Mouse (Mus musculus): ENCODE data around the gene C2cd4a. TPM values are rescaled to one million over a fixed set of nuclear protein-coding genes. Genes with fewer than 3 reads are reported as not detected.
A peak's percentile ranks its signal among the peaks of the same experiment; 100 is the strongest.

Gene C2cd4a
- polyA plus RNA-seq, 1 experiment from 2014 or later, result 0.27 TPM

DNA sequence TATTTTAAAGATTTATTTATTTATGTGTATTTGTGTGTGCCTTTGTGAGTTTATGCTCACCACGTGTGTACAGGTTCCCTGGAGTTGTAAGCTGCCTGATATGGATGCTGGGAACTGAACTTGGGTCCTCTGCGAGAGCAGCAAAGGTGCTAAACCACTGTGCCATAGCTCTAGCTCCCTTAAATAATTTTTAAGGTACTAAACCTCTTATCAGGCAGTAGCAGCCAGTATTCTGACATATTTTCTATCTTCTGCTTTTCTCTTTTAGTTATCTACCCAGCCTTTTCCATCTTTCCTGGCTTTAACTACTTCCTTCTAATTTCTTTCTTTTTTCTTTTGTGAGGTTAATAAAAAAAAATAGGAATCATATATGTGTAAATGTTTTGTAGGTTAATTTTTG, 28.1 kb upstream of the C2cd4a start:
- no peak overlapping the region for H3K9ac ChIP-seq
- peaks cover 38% of the 10 kb centered on the region for H3K36me3 ChIP-seq
- ATAC-seq (ENCODE audit: extremely low read depth, insufficient number of reproducible peaks, low FRiP score, low TSS enrichment), result no peak
- no peak overlapping the region for H3K27ac ChIP-seq (replicated peaks)
- no peak overlapping the region for H3K4me3 ChIP-seq
- H3K9me3 ChIP-seq, result no peaks in the 10 kb centered on the region
- H3K4me1 ChIP-seq, result no peaks in the 10 kb centered on the region
- H3K4me2 ChIP-seq, result no peak overlapping the region
- WGBS, result 82% methylated on average over 2 of the region's 2 CpGs
- no peaks in the 10 kb centered on the region for H3K27me3 ChIP-seq (replicated peaks)

DNA sequence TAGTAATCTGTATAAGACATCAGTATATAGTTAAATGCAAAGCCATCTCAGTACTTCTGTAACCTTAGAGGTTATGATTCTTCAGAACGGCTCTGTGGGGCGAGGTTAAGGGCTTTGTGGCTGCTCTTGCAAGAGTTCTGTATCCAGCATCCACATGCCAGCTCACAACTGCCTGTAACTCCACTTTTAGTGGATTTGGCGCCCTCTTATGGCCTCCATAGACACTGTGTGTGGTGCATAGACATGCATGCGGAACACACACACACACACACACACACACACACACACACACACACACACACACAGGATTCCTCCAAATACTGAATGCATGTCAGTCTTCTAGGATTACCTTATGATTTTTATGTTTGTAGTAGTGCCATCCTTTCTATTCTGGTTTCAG, 19.0 kb upstream of the C2cd4a start:
- H3K27me3 ChIP-seq (replicated peaks), result no peaks in the 10 kb centered on the region
- no peak for ATAC-seq (ENCODE audit: extremely low read depth, insufficient number of reproducible peaks, low FRiP score, low TSS enrichment)
- WGBS, result 82% methylated on average over 4 of the region's 4 CpGs
- no peaks in the 10 kb centered on the region for H3K9me3 ChIP-seq
- no peak overlapping the region for H3K4me2 ChIP-seq
- H3K27ac ChIP-seq (replicated peaks), result no peak overlapping the region
- H3K9ac ChIP-seq, result no peak overlapping the region
- peaks cover 9% of the 10 kb centered on the region for H3K4me1 ChIP-seq
- no peak overlapping the region for H3K4me3 ChIP-seq
- H3K36me3 ChIP-seq, result peaks cover 21% of the 10 kb centered on the region

DNA sequence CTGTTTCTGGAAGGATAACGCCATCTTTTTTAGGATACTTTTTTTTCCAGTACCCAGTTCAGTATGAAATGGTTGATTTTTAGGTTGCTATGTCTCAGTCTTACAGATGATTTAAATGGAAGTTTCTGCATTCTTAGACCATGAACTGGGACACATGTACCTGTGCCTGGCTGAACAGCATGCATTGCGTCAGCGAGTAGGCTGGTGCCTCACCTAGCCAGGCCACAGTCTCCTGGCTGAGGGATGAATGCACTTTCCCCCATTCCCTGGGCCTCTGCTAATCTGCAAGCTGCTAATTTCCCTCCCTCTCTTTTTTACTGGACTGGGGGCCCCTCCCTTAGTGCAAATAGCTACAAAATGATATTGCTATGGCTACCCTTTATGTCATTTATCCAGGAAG, 17.7 kb upstream of the C2cd4a start:
- H3K27ac ChIP-seq (replicated peaks), result no peak overlapping the region
- no peak for ATAC-seq (ENCODE audit: extremely low read depth, insufficient number of reproducible peaks, low FRiP score, low TSS enrichment)
- no peaks in the 10 kb centered on the region for H3K27me3 ChIP-seq (replicated peaks)
- H3K4me2 ChIP-seq, result no peak overlapping the region
- H3K9ac ChIP-seq, result no peak overlapping the region
- H3K4me3 ChIP-seq, result no peak overlapping the region
- H3K36me3 ChIP-seq, result peaks cover 13% of the 10 kb centered on the region
- H3K4me1 ChIP-seq, result peaks cover 9% of the 10 kb centered on the region
- no peaks in the 10 kb centered on the region for H3K9me3 ChIP-seq
- WGBS, result 90% methylated on average over 3 of the region's 3 CpGs

DNA sequence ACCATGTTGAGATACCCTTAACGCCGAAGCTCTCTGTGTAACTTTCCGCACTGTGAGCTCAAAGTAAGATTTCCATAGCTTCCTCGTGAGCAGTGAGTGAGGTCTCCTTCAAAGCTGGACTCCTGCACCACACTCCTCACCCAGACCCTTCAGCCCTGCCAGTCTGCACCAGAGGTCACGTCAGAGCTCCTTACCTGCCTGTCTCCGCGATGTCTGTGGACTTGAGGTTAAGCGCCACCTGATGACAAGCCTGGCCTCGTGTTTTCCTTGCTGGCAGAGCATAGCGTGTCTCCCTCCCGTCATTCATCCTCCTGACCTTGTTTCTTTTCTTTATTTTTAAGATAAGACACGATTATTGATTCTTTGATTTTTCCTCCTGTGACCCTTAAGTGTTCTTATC, 17.3 kb upstream of the C2cd4a start:
- Histone ChIP-seq H3K9ac (no peak overlapping the region), H3K4me1 (peaks cover 13% of the 10 kb centered on the region), H3K27ac (replicated peaks) (no peak overlapping the region), H3K4me3 (no peak overlapping the region), H3K27me3 (replicated peaks) (no peaks in the 10 kb centered on the region), H3K4me2 (no peak overlapping the region), H3K36me3 (peaks cover 10% of the 10 kb centered on the region; the same call in 1 of the 2 replicates), H3K9me3 (no peaks in the 10 kb centered on the region)
- ATAC-seq (ENCODE audit: extremely low read depth, insufficient number of reproducible peaks, low FRiP score, low TSS enrichment), result no peak
- WGBS, result 70% methylated on average over 12 of the region's 12 CpGs

DNA sequence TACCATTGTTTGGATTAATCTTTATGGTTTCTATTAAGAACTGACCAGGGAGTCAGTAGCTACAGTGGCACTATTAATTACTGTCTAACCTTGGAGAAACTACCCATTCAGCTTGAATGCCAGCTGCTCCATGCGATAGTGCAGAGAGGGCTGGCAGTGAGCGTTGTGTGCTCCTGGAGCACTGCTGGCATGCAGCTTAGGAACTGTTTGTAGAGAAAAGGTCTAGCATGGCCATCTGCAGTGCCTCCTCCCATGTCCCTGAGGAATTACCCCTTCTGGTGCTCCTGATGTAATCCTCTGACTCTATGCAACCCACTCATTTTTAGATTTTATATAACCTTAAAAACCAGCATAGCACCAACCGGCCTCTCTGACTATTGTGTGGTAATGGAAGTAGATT, 15.5 kb upstream of the C2cd4a start:
- Histone ChIP-seq H3K27me3 (replicated peaks) (no peaks in the 10 kb centered on the region), H3K36me3 (no peaks in the 10 kb centered on the region), H3K4me2 (no peak overlapping the region), H3K9me3 (no peaks in the 10 kb centered on the region), H3K27ac (replicated peaks) (no peak overlapping the region), H3K4me3 (no peak overlapping the region), H3K9ac (no peak overlapping the region), H3K4me1 (peaks cover 22% of the 10 kb centered on the region)
- 85% methylated on average over 3 of the region's 3 CpGs for WGBS
- no peak for ATAC-seq (ENCODE audit: extremely low read depth, insufficient number of reproducible peaks, low FRiP score, low TSS enrichment)

DNA sequence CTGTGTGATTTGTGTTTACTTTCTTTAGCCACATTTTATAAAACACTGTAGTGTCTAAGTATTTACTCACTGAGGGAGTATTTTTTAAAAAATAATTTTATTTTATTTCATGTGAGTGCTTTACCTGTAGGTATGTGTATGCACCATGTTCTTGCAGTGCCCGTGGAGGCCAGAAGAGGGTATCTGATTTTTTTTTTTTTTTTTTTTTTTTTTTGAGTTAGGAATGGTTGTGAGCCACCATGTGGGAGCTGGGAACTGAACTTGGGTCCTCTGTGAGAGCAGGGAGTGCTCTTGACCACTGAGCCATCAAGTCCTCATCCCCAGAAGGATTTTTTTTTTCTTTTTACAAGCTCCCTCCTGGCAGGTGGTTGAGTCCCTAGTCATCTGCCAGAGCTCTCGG, 14.0 kb upstream of the C2cd4a start:
- Histone ChIP-seq H3K9me3 (no peaks in the 10 kb centered on the region), H3K4me1 (peaks cover 34% of the 10 kb centered on the region), H3K36me3 (no peaks in the 10 kb centered on the region), H3K27ac (replicated peaks) (no peak overlapping the region), H3K27me3 (replicated peaks) (no peaks in the 10 kb centered on the region), H3K4me3 (no peak overlapping the region), H3K4me2 (no peak overlapping the region), H3K9ac (no peak overlapping the region)
- no peak for ATAC-seq (ENCODE audit: extremely low read depth, insufficient number of reproducible peaks, low FRiP score, low TSS enrichment)
- WGBS, result 94% methylated on average over 2 of the region's 2 CpGs

DNA sequence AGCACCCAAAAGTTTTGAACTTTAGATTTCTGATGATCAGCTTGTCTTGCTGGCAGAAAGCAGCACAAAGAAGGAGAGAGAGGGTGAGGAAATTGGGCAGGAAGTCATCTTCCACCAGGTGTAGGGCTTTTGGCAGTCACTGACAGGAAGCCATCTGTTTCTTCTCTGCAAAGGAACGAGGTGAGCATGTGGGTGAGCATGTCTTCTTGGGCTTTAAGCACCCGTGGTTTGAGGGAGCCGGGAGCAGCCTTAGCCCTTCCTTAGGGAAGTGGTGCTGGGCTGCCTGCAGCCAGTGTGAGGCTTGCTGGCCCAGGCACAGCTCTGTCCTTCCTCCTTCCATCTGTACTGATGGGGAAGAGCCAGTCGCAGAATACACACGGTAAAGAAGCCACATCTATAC, 13.5 kb upstream of the C2cd4a start:
- 79% methylated on average over 5 of the region's 5 CpGs for WGBS
- no peaks in the 10 kb centered on the region for H3K27me3 ChIP-seq (replicated peaks)

DNA sequence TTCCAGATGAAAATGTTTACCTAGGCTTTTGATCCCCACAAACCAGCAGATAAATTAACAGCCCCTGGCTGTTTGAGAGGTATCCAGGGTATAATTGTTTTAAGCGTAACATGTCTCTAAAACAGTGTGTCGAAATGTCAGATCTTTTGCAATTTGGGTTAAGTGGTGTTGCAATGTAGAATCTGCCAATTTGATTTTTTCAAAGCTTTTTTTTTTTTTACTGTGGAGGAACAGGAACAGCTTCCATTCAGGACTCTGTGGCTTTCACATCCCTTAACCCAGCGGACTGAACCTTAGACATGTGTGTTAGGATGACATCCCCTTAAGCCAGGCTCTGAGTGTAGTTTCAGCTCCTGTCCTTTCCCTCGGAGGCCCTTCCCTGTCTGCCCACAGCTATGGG, 12.9 kb upstream of the C2cd4a start:
- Histone ChIP-seq H3K36me3 (no peaks in the 10 kb centered on the region), H3K4me1 (peaks cover 39% of the 10 kb centered on the region), H3K4me3 (no peak overlapping the region), H3K9me3 (no peaks in the 10 kb centered on the region), H3K4me2 (no peak overlapping the region), H3K27ac (replicated peaks) (no peak overlapping the region), H3K27me3 (replicated peaks) (no peaks in the 10 kb centered on the region), H3K9ac (no peak overlapping the region)
- 80% methylated on average over 4 of the region's 4 CpGs for WGBS
- ATAC-seq (ENCODE audit: extremely low read depth, insufficient number of reproducible peaks, low FRiP score, low TSS enrichment), result no peak

More for the DNA sequence above, 13.5 kb upstream of the C2cd4a start:
- H3K9ac ChIP-seq, result no peak overlapping the region
- no peaks in the 10 kb centered on the region for H3K9me3 ChIP-seq
- no peak overlapping the region for H3K4me2 ChIP-seq
- H3K4me3 ChIP-seq, result no peak overlapping the region
- H3K36me3 ChIP-seq, result no peaks in the 10 kb centered on the region
- H3K27ac ChIP-seq (replicated peaks), result no peak overlapping the region
- ATAC-seq (ENCODE audit: extremely low read depth, insufficient number of reproducible peaks, low FRiP score, low TSS enrichment), result no peak
- H3K4me1 ChIP-seq, result peaks cover 39% of the 10 kb centered on the region

DNA sequence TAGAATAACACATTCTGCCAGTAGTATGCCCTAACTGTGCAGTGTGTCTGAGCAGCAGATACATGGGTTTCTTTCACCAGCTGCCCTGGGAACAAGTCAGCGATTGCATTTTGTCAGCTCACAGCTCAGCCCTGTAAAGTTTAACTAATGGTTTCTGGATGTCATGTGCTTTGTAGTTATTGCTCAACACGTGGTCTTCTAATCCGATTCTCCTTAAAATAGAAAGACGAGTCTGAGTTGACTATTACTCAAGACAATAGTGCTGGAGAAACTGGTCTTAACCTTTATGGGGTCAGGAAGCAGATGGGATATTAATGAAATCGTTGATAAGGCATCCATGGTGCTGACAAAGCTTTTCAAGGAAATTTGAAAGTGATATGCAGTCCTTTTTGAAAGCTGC, 10.7 kb upstream of the C2cd4a start:
- H3K4me2 ChIP-seq, result peak overlapping the region; percentile 9; the same call in 1 of the 2 replicates
- no peak overlapping the region for H3K9ac ChIP-seq
- no peaks in the 10 kb centered on the region for H3K9me3 ChIP-seq
- no peak overlapping the region for H3K27ac ChIP-seq (replicated peaks)
- H3K4me1 ChIP-seq, result peaks cover 33% of the 10 kb centered on the region
- H3K36me3 ChIP-seq, result no peaks in the 10 kb centered on the region
- H3K4me3 ChIP-seq, result no peak overlapping the region
- no peak for ATAC-seq (ENCODE audit: extremely low read depth, insufficient number of reproducible peaks, low FRiP score, low TSS enrichment)
- no peaks in the 10 kb centered on the region for H3K27me3 ChIP-seq (replicated peaks)
- WGBS, result 43% methylated on average over 5 of the region's 5 CpGs

DNA sequence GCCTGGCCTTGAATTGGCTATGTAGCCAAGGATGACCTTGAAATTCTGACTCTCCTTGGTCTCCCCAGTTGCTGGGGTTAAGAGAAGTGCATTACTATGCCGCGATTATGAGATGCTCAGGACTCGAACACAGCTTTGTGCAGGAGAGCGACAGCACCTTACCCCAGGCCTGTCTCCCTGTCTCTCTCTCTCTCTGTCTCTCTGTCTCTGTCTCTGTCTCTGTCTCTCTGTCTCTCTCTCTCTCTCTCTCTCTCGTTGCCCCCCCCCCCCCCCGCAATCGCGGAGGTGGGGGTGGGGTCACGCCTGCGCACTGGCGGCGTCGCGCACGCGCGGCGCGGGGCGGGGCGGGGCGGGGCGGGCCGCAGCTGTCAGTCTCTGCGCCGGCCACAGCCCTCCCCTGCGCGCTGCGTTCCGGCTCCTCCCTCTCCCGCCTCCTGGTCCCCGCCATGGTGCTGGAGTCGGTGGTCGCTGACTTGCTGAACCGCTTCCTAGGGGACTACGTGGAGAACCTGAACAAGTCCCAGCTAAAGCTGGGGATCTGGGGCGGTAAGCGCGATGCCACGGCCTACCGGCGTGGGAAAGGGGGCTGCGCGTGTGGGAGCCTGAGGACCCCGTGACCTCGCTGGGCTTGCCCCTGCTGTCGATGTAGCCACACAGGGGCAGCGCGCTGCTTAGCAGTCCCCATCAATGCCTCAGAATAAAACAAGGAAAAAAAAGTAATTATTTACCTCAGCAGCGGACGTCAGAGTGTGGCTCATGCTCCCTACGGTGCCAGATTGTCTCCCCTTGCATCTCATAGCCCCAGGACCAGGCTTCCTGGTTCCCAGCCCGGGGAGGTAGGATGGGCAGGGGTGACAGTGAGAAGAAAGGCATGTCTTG, 8.1 kb upstream of the C2cd4a start, which contains the start of gene Vps13c:
TSS of gene Vps13c (plus strand) at position 416 of the 879 bp plus-strand sequence.
- peak within 1 kb of the TSS; percentile 89 for H3K4me3 ChIP-seq
- peak within 1 kb of the TSS; percentile 56 for H3K27ac ChIP-seq (replicated peaks)
- peak within 1 kb of the TSS; percentile 89 for H3K9ac ChIP-seq
- H3K36me3 ChIP-seq, result no peaks in the 10 kb centered on the region
- H3K27me3 ChIP-seq (replicated peaks), result no peaks in the 10 kb centered on the region
- WGBS, result 1% methylated on average over 47 of the region's 53 CpGs
- H3K9me3 ChIP-seq, result no peaks in the 10 kb centered on the region
- peaks cover 33% of the 10 kb centered on the region for H3K4me1 ChIP-seq
- H3K4me2 ChIP-seq, result peak within 1 kb of the TSS; percentile 83
- peak; percentile 97 for ATAC-seq (ENCODE audit: extremely low read depth, insufficient number of reproducible peaks, low FRiP score, low TSS enrichment)

DNA sequence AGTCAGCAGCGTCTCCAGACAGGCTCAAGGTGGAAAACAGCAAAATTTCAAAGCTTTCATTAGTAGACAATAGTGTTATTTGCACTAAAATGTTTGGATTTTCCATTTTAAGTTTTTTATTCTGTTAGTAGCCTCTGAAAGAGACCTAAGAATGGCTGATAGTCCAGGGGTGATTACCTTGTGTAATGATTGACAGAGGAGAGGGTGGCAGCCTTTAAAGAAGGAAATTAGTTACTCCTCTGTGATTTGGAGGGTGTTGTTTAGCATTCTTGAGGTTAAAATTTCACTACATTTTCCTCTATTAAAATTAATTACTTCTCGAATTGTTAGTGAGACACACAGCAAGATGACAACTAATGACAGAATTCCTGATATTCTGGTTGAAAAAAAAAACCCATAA, 5.2 kb upstream of the C2cd4a start:
- no peak overlapping the region for H3K9ac ChIP-seq
- H3K36me3 ChIP-seq, result no peaks in the 10 kb centered on the region
- no peak overlapping the region for H3K4me3 ChIP-seq
- H3K4me2 ChIP-seq, result no peak overlapping the region
- H3K4me1 ChIP-seq, result peaks cover 18% of the 10 kb centered on the region
- no peak overlapping the region for H3K27ac ChIP-seq (replicated peaks)
- 0 out of 2 replicates have a peak, but pooled peaks cover 4% of the 10 kb centered on the region for H3K9me3 ChIP-seq
- ATAC-seq (ENCODE audit: extremely low read depth, insufficient number of reproducible peaks, low FRiP score, low TSS enrichment), result no peak
- 73% methylated on average over 2 of the region's 2 CpGs for WGBS
- peaks cover 18% of the 10 kb centered on the region for H3K27me3 ChIP-seq (replicated peaks)

DNA sequence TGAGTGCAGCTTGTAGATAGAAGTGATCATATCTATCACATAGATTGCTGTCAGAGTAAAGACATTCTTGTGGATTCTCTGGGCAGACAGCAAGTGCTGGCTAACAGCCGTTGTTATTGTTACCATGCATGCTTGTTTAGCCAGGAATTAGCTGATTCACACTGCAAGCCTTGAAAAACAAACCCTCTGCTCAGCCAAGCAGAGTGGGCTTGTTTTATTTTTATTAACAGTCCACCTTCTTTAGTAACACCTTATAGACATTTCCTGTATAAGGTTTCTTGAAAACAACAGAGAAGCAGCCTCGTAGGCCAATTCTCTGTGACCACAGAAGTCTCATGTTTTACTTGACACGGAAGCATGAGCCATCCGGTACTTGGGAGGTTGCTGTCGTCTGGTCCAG, 2.4 kb upstream of the C2cd4a start:
- Histone ChIP-seq H3K9me3 (0 out of 2 replicates have a peak, but pooled peaks cover 4% of the 10 kb centered on the region), H3K9ac (no peak overlapping the region), H3K4me2 (no peak overlapping the region), H3K36me3 (no peaks in the 10 kb centered on the region), H3K27ac (replicated peaks) (no peak overlapping the region), H3K27me3 (replicated peaks) (peaks cover 45% of the 10 kb centered on the region), H3K4me1 (peaks cover 20% of the 10 kb centered on the region), H3K4me3 (no peak overlapping the region)
- ATAC-seq (ENCODE audit: extremely low read depth, insufficient number of reproducible peaks, low FRiP score, low TSS enrichment), result no peak
- WGBS, result 78% methylated on average over 5 of the region's 5 CpGs

Measured in heart, embryonic 13.5 days (tissue).